Mouse (Mus musculus): ENCODE results near the gene Snx20. TPM values are rescaled to one million over a fixed set of nuclear protein-coding genes. Genes with fewer than 3 reads are reported as not detected.

Snx20 gene
- polyA plus RNA-seq (2015; fragmentation: Nextera tagmentation; extraction: Ambion mirVana) = 2.4 and 3.2 TPM in 2 replicates

DNA sequence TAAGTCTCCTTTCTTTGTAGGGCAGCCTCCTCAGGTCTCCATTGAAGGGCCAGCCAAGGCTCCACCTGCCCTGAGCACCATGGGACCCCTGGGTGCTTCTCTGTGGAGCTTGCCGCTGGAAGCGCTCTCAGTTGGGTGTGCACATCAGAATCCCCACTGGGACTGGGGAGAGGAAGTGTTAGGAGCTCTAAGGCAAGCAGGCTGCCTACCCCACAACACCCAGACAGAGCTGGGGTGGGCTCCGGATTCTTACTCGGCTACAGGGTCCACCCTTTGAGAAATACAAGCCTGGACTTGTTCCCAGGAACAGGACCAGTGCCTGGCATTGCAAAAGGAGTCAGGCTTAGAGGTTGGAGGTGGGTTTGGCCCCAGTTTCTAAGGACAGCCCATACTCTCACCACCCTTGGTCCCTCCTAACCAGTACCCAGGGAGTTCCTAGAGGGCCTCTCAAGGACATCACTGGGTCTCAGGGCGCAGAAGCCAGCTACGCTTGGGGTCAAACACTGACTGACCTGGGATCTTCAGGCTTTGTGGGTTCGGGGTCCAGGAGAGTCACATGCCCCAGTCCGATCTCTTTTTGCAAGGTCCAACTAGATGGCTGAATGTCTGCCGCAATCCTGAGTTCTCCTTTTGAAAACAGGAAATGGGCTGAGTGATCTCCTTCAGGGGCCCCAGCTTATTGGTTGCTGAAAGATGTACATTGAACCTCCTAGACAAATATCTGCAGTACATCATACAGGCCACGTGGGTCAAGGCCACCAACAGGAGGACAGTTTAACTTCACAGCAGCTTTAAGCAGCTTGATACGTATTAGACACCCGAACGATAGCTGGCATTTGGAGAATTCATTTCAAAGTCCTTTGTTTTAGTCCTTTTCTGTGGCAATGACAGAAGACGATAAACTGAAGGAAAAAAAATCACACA, at the start of gene Snx20:
TSS of gene Snx20 (minus strand) at position 655 of the 924 bp plus-strand sequence.
- peak within 1 kb of the TSS; percentile 44 for H3K4me3 ChIP-seq (ENCODE audit: low read length)
- no peaks in the 10 kb centered on the region for H3K9me3 ChIP-seq (replicated peaks; ENCODE audit: control insufficient read depth, low read length)
- H3K4me2 ChIP-seq (ENCODE audit: low read depth, low read length) = peak within 1 kb of the TSS; percentile 27
- no peaks in the 10 kb centered on the region for H3K36me3 ChIP-seq (ENCODE audit: control insufficient read depth, insufficient read depth)
- ATAC-seq (replicated peaks; ENCODE audit: extremely low read depth, insufficient read depth, low FRiP score) = 0 out of 2 replicates have a peak, but pooled peaks have one; percentile 38
- no peaks in the 10 kb centered on the region for H3K4me1 ChIP-seq (ENCODE audit: control insufficient read depth, insufficient read depth, low read length)
- WGBS = 68% methylated on average over 14 of the region's 14 CpGs
- H3K27ac ChIP-seq (ENCODE audit: low read length) = peak within 1 kb of the TSS; percentile 20; the same call in 1 of the 2 replicates
- no peaks in the 10 kb centered on the region for H3K27me3 ChIP-seq (ENCODE audit: control insufficient read depth, insufficient read depth, low read length)
- peak within 1 kb of the TSS; percentile 42; the same call in 1 of the 2 replicates for H3K9ac ChIP-seq (ENCODE audit: low read length)

DNA sequence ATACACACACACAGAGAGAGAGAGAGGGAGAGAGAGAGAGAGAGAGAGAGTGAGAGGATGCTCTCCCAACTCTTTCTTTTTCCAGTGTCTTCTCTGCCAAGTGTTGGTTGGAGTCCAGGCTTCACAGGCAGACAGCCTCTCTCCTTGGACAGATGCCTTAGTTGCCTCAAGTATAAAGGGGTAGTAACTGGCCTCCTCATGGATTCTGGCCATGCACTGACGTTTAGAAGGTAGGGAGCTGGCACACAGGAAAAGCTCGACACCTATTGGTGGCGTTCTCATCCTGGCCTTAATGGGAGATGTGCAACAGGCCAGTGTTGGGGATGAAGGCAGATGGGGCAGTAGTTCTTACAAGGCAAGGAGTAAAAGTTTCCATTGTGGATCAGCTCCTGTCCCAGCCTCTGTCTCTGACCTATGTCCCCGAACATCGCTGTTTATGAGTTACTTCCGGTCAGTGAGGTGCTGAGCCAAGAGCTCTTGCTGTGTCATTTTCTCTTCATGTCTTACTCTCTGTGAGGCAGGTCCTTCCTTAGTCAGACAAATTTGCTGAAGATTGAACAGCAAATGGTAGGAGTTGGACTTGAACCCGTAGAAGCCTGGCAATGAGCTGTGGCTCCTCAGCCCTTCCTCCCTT, 47.8 kb upstream of the Snx20 start:
- Histone ChIP-seq H3K4me2 (ENCODE audit: low read depth, low read length) (no peak overlapping the region), H3K9me3 (replicated peaks; ENCODE audit: control insufficient read depth, low read length) (no peaks in the 10 kb centered on the region), H3K9ac (ENCODE audit: low read length) (no peak overlapping the region), H3K27me3 (ENCODE audit: control insufficient read depth, insufficient read depth, low read length) (no peaks in the 10 kb centered on the region), H3K4me1 (ENCODE audit: control insufficient read depth, insufficient read depth, low read length) (no peaks in the 10 kb centered on the region), H3K4me3 (ENCODE audit: low read length) (no peak overlapping the region), H3K36me3 (ENCODE audit: control insufficient read depth, insufficient read depth) (no peaks in the 10 kb centered on the region), H3K27ac (ENCODE audit: low read length) (no peak overlapping the region)
- no peak for ATAC-seq (replicated peaks; ENCODE audit: extremely low read depth, insufficient read depth, low FRiP score)
- 78% methylated on average over 7 of the region's 7 CpGs for WGBS

DNA sequence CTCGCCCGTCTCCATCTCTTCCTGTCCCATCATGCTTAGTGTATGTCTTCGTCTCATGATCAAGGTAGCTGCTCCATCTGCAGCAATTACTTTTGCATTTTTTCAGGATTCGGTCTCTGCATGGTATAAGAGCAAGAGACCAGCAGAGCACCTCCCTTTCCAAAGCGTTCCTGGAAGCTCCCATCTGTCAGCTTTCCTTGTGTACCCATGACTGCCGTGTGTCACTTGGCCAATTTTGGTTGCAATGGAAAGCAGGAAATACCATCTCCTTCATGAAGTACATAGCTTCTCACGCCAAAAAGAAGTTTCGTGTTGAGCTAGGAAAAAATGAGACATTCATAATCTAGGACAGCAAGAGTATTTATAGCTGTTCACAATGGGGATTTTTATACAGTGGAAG, 45.1 kb upstream of the Snx20 start:
- Histone ChIP-seq H3K9ac (ENCODE audit: low read length) (no peak overlapping the region), H3K9me3 (replicated peaks; ENCODE audit: control insufficient read depth, low read length) (no peaks in the 10 kb centered on the region), H3K4me2 (ENCODE audit: low read depth, low read length) (no peak overlapping the region), H3K36me3 (ENCODE audit: control insufficient read depth, insufficient read depth) (no peaks in the 10 kb centered on the region), H3K4me1 (ENCODE audit: control insufficient read depth, insufficient read depth, low read length) (no peaks in the 10 kb centered on the region), H3K27ac (ENCODE audit: low read length) (no peak overlapping the region), H3K4me3 (ENCODE audit: low read length) (no peak overlapping the region), H3K27me3 (ENCODE audit: control insufficient read depth, insufficient read depth, low read length) (no peaks in the 10 kb centered on the region)
- 78% methylated on average over 8 of the region's 8 CpGs for WGBS
- no peak for ATAC-seq (replicated peaks; ENCODE audit: extremely low read depth, insufficient read depth, low FRiP score)

DNA sequence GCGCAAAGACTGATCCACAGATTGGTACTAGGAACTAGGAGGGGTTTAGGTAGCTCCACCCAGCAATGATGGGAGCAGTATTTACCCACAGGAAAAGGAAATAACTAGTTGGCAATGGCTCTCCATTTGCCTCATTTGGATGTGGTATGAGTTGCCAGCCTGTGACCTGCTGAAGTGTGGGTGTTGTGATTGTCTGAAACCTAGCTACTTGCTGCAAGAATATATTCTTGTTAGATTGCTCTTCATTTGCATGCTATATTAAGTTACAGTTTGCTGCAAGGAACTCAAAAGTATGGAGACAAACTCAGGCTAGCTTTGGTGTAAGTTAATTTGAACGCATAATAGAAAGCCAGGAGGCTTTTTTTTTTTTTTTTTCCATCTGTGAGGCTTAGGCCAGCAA, 44.6 kb upstream of the Snx20 start:
- H3K4me2 ChIP-seq (ENCODE audit: low read depth, low read length) = no peak overlapping the region
- H3K4me1 ChIP-seq (ENCODE audit: control insufficient read depth, insufficient read depth, low read length) = no peaks in the 10 kb centered on the region
- ATAC-seq (replicated peaks; ENCODE audit: extremely low read depth, insufficient read depth, low FRiP score) = no peak
- H3K27ac ChIP-seq (ENCODE audit: low read length) = no peak overlapping the region
- H3K27me3 ChIP-seq (ENCODE audit: control insufficient read depth, insufficient read depth, low read length) = no peaks in the 10 kb centered on the region
- 93% methylated on average over 2 of the region's 2 CpGs for WGBS
- H3K9ac ChIP-seq (ENCODE audit: low read length) = no peak overlapping the region
- H3K36me3 ChIP-seq (ENCODE audit: control insufficient read depth, insufficient read depth) = no peaks in the 10 kb centered on the region
- H3K4me3 ChIP-seq (ENCODE audit: low read length) = no peak overlapping the region
- no peaks in the 10 kb centered on the region for H3K9me3 ChIP-seq (replicated peaks; ENCODE audit: control insufficient read depth, low read length)

DNA sequence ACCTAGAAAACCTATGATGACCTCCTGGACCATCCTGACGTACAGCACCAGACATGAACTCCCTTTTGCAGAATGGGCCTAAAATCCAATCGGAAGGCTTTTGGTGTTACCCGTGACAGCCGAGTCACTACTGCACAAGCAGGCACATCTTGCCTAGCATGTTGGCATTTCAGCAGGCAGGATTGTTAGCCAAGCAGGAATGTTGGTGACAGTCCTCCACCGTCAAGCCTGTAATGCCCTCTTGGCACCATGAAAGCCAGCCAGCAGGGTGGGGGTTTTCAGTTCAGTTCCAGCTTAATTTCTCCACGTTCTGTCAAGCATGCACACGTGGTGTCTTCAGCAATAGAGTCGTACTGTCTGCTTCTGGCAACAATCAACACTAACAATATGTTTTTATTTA, 41.1 kb upstream of the Snx20 start:
- no peaks in the 10 kb centered on the region for H3K36me3 ChIP-seq (ENCODE audit: control insufficient read depth, insufficient read depth)
- H3K9me3 ChIP-seq (replicated peaks; ENCODE audit: control insufficient read depth, low read length) = no peaks in the 10 kb centered on the region
- ATAC-seq (replicated peaks; ENCODE audit: extremely low read depth, insufficient read depth, low FRiP score) = no peak
- no peaks in the 10 kb centered on the region for H3K4me1 ChIP-seq (ENCODE audit: control insufficient read depth, insufficient read depth, low read length)
- no peak overlapping the region for H3K27ac ChIP-seq (ENCODE audit: low read length)
- no peak overlapping the region for H3K4me3 ChIP-seq (ENCODE audit: low read length)
- WGBS = 81% methylated on average over 8 of the region's 8 CpGs
- no peaks in the 10 kb centered on the region for H3K27me3 ChIP-seq (ENCODE audit: control insufficient read depth, insufficient read depth, low read length)
- H3K9ac ChIP-seq (ENCODE audit: low read length) = no peak overlapping the region
- no peak overlapping the region for H3K4me2 ChIP-seq (ENCODE audit: low read depth, low read length)

DNA sequence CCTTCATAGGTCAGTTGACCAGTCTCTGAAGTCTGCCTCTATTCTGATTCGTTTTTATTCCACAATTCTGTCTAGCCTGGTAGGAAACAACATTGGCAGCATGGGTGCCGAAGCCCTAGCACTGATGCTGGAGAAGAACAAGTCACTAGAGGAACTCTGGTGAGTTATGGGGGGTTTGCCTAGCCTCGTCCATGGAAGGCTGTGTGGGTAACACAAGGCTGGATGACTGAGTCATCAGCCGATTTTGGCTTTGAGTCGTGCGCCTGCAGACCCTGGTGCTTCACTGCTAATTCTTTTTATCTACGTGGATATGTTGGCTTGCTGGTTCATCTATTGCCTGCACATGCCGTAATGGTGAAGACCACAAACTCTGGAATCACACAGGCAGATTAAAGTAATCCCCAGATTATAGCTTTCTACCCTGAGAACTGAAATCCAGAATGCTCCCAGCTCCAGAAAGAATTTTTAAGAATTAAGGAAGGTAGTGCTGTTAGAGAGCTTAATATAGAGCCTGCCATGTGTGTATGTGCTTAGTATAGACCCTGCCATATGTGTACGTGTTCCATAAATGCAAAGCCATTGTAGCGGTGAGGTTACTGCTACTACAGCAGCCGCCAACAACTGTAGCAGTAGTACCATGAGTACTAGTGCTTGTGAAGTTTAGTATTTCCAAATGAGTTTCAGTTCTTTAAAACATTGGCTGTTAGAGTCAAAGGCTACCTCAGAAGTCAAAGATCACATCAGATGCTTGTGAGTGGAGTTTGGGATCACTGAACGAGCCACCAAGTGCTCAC, 39.6 kb upstream of the Snx20 start:
- H3K27ac ChIP-seq (ENCODE audit: low read length) = no peak overlapping the region
- no peaks in the 10 kb centered on the region for H3K4me1 ChIP-seq (ENCODE audit: control insufficient read depth, insufficient read depth, low read length)
- H3K36me3 ChIP-seq (ENCODE audit: control insufficient read depth, insufficient read depth) = no peaks in the 10 kb centered on the region
- no peak overlapping the region for H3K4me3 ChIP-seq (ENCODE audit: low read length)
- no peak overlapping the region for H3K9ac ChIP-seq (ENCODE audit: low read length)
- no peaks in the 10 kb centered on the region for H3K9me3 ChIP-seq (replicated peaks; ENCODE audit: control insufficient read depth, low read length)
- 79% methylated on average over 12 of the region's 12 CpGs for whole genome bisulfite sequencing
- no peak overlapping the region for H3K4me2 ChIP-seq (ENCODE audit: low read depth, low read length)
- ATAC-seq (replicated peaks; ENCODE audit: extremely low read depth, insufficient read depth, low FRiP score) = no peak
- no peaks in the 10 kb centered on the region; the same call in 1 of the 2 replicates for H3K27me3 ChIP-seq (ENCODE audit: control insufficient read depth, insufficient read depth, low read length)

DNA sequence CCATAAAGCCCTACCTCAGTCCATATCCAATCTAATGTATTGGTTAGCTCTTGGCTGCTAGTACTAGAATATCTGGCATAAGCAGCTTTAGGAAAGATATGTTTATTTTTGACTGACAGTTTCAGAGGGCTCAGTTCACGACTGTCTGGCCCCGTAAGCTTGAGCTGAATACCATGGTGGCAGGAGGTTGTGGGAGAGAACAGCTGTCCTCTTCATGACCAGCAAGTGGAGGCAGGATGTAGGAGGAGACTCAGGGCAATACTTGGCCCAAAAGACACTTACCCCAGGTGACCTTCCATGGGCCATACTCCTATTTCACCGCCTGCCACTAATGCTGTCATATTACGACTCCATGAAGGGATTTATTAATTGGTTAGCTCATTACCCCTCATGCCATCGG, 37.9 kb upstream of the Snx20 start:
- no peak overlapping the region for H3K27ac ChIP-seq (ENCODE audit: low read length)
- no peaks in the 10 kb centered on the region for H3K9me3 ChIP-seq (replicated peaks; ENCODE audit: control insufficient read depth, low read length)
- H3K36me3 ChIP-seq (ENCODE audit: control insufficient read depth, insufficient read depth) = no peaks in the 10 kb centered on the region

DNA sequence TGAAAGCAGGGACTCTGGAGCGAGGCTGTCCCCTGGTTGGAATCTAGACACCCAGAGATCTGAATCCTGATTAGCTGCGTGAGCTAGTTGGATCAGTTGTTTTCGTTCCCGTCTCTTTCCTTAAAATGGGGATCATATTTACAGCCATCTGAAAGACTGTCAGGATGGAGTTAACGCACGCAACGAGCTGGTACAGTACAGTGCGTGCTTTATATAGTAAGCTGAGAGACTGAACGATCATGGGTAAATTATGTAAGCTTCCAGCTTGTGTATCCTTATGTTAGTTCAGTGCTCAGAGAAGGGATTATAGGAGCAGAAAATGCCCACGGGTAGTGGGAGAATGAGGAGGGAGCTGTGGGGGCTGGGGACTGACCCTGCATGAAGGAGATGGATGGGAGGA, 35.6 kb upstream of the Snx20 start:
- no peaks in the 10 kb centered on the region for H3K4me1 ChIP-seq (ENCODE audit: control insufficient read depth, insufficient read depth, low read length)
- peaks cover 2% of the 10 kb centered on the region; the same call in 1 of the 2 replicates for H3K27me3 ChIP-seq (ENCODE audit: control insufficient read depth, insufficient read depth, low read length)
- no peak overlapping the region for H3K9ac ChIP-seq (ENCODE audit: low read length)
- no peaks in the 10 kb centered on the region for H3K9me3 ChIP-seq (replicated peaks; ENCODE audit: control insufficient read depth, low read length)
- ATAC-seq (replicated peaks; ENCODE audit: extremely low read depth, insufficient read depth, low FRiP score) = no peak
- H3K4me2 ChIP-seq (ENCODE audit: low read depth, low read length) = no peak overlapping the region
- H3K36me3 ChIP-seq (ENCODE audit: control insufficient read depth, insufficient read depth) = no peaks in the 10 kb centered on the region
- WGBS = 79% methylated on average over 10 of the region's 10 CpGs
- no peak overlapping the region for H3K4me3 ChIP-seq (ENCODE audit: low read length)
- H3K27ac ChIP-seq (ENCODE audit: low read length) = no peak overlapping the region

More for the DNA sequence above, 37.9 kb upstream of the Snx20 start:
- Histone ChIP-seq H3K9ac (ENCODE audit: low read length) (no peak overlapping the region), H3K4me3 (ENCODE audit: low read length) (no peak overlapping the region), H3K4me1 (ENCODE audit: control insufficient read depth, insufficient read depth, low read length) (no peaks in the 10 kb centered on the region), H3K4me2 (ENCODE audit: low read depth, low read length) (no peak overlapping the region), H3K27me3 (ENCODE audit: control insufficient read depth, insufficient read depth, low read length) (no peaks in the 10 kb centered on the region; the same call in 1 of the 2 replicates)
- 79% methylated on average over 5 of the region's 5 CpGs for WGBS
- ATAC-seq (replicated peaks; ENCODE audit: extremely low read depth, insufficient read depth, low FRiP score) = no peak
